26 mouse cellular contexts compared by ENCODE assay signal in genomic region chr16:18506524-18507199, GRCm38 (mm10). TPM values are rescaled to one million over a fixed set of nuclear protein-coding genes. Genes with fewer than 3 reads are reported as not detected.
DNase-seq lines count a peak whose midpoint lies in the region; ATAC-seq and TF ChIP-seq lines count a peak whose summit lies in the region.
"Had no signal": no experiment of that assay in that cellular context is flagged by ENCODE, and none has a peak within 500 bp of the region (broad histone marks: within the 10 kb centered on the region; RNA-seq: fewer than 3 reads in every experiment).

No protein-coding gene starts in this region.

- TF ChIP-seq EP300 in liver, postnatal 0 days (IDR thresholded peaks at IDR 0.05; ENCODE audit: low read depth) = no peak

- no peaks in the 10 kb centered on the region for H3K27me3 ChIP-seq in intestine, embryonic 16.5 days (replicated peaks; ENCODE audit: control insufficient read depth, insufficient read depth, low read length)
- H3K27me3 ChIP-seq in intestine, embryonic 15.5 days (replicated peaks) = no peaks in the 10 kb centered on the region
- no peaks in the 10 kb centered on the region for H3K27me3 ChIP-seq in liver, postnatal 0 days (ENCODE audit: insufficient read depth, low read length)
- H3K27me3 ChIP-seq in liver, embryonic 11.5 days (replicated peaks; ENCODE audit: control insufficient read depth, insufficient read depth, low read length) = no peaks in the 10 kb centered on the region
- no peaks in the 10 kb centered on the region for H3K27me3 ChIP-seq in intestine, postnatal 0 days (replicated peaks; ENCODE audit: control insufficient read depth, insufficient read depth, low read length)
- H3K27me3 ChIP-seq: embryonic facial prominence, embryonic 13.5 days; forebrain, embryonic 12.5 days; forebrain, embryonic 15.5 days; heart, embryonic 15.5 days; hindbrain, embryonic 13.5 days had no signal

- 91% methylated on average over 3 of the region's 3 CpGs for WGBS in intestine, embryonic 16.5 days
- 90% methylated on average over 3 of the region's 3 CpGs for WGBS in intestine, embryonic 15.5 days
- 80% methylated on average over 3 of the region's 3 CpGs for WGBS in liver, postnatal 0 days (ENCODE audit: insufficient replicate concordance)
- whole genome bisulfite sequencing in liver, embryonic 11.5 days = 87% methylated on average over 3 of the region's 3 CpGs
- WGBS in intestine, postnatal 0 days = 73% methylated on average over 3 of the region's 3 CpGs

- H3K4me1 ChIP-seq in intestine, embryonic 16.5 days (ENCODE audit: control insufficient read depth, insufficient read depth, low read length) = no peaks in the 10 kb centered on the region; the same call in 1 of the 2 replicates
- no peaks in the 10 kb centered on the region for H3K4me1 ChIP-seq in intestine, embryonic 15.5 days (replicated peaks)
- H3K4me1 ChIP-seq in liver, postnatal 0 days (ENCODE audit: insufficient read depth) = no peaks in the 10 kb centered on the region
- no peaks in the 10 kb centered on the region for H3K4me1 ChIP-seq in liver, embryonic 11.5 days (replicated peaks; ENCODE audit: control insufficient read depth, insufficient read depth, low read length)
- H3K4me1 ChIP-seq in intestine, postnatal 0 days (replicated peaks; ENCODE audit: control insufficient read depth, insufficient read depth, low read length) = 0 out of 2 replicates have a peak, but pooled peaks cover 7% of the 10 kb centered on the region
- H3K4me1 ChIP-seq: forebrain, embryonic 15.5 days; hindbrain, embryonic 13.5 days had no signal

- no peak overlapping the region for H3K27ac ChIP-seq in intestine, embryonic 16.5 days (ENCODE audit: low read length)
- H3K27ac ChIP-seq in intestine, embryonic 15.5 days = no peak overlapping the region
- no peak overlapping the region for H3K27ac ChIP-seq in liver, postnatal 0 days (ENCODE audit: low read depth)
- H3K27ac ChIP-seq in liver, embryonic 11.5 days (ENCODE audit: low read depth, low read length) = no peak overlapping the region
- H3K27ac ChIP-seq in intestine, postnatal 0 days (ENCODE audit: low read depth, low read length) = peak overlapping the region; percentile 60
- H3K27ac ChIP-seq: embryonic facial prominence, embryonic 13.5 days; forebrain, embryonic 12.5 days; forebrain, embryonic 15.5 days; heart, embryonic 15.5 days; hindbrain, embryonic 10.5 days; hindbrain, embryonic 13.5 days had no signal

- 0 out of 2 replicates have a peak, but pooled peaks cover 2% of the 10 kb centered on the region for H3K36me3 ChIP-seq in intestine, embryonic 16.5 days (ENCODE audit: control insufficient read depth, insufficient read depth, low read length)
- H3K36me3 ChIP-seq in intestine, embryonic 15.5 days = peaks cover under 1% of the 10 kb centered on the region
- H3K36me3 ChIP-seq in liver, postnatal 0 days (replicated peaks; ENCODE audit: insufficient read depth, low read length) = no peaks in the 10 kb centered on the region; the same call in 1 of the 2 replicates
- peaks cover 6% of the 10 kb centered on the region; the same call in 1 of the 2 replicates for H3K36me3 ChIP-seq in liver, embryonic 11.5 days (ENCODE audit: control insufficient read depth, insufficient read depth, low read length)
- H3K36me3 ChIP-seq in intestine, postnatal 0 days (ENCODE audit: control insufficient read depth, insufficient read depth) = 0 out of 2 replicates have a peak, but pooled peaks cover 10% of the 10 kb centered on the region

- no peak for TF ChIP-seq CTCF in liver, postnatal 0 days (IDR thresholded peaks at IDR 0.05; ENCODE audit: low read depth)
- no peak for TF ChIP-seq CTCF in intestine, postnatal 0 days (IDR thresholded peaks at IDR 0.05; ENCODE audit: low read depth)

- no peak for DNase-seq in liver, postnatal 0 days
- no peak for DNase-seq in liver, embryonic 11.5 days (ENCODE audit: low spot score)
- no peak for DNase-seq in cerebellum, adult 18-20 months
- DNase-seq: adrenal gland, adult 2 months; adrenal gland, postnatal 14 days; cerebellum, adult 11 months; cerebellum, adult 8-10 months; cerebellum, postnatal 10 days; cerebellum, postnatal 36 days; embryo, embryonic 11 days; gastrocnemius, postnatal 36 days; heart, postnatal 10 days; heart, postnatal 36 days had no signal

- H3K4me2 ChIP-seq in intestine, embryonic 16.5 days (ENCODE audit: low read depth, low read length) = no peak overlapping the region
- H3K4me2 ChIP-seq in intestine, embryonic 15.5 days (replicated peaks) = no peak overlapping the region
- H3K4me2 ChIP-seq in liver, postnatal 0 days (ENCODE audit: low read depth, low read length) = no peak overlapping the region
- H3K4me2 ChIP-seq in liver, embryonic 11.5 days = no peak overlapping the region
- no peak overlapping the region for H3K4me2 ChIP-seq in intestine, postnatal 0 days (replicated peaks; ENCODE audit: low read depth)
- H3K4me2 ChIP-seq: embryonic facial prominence, embryonic 13.5 days; forebrain, embryonic 12.5 days; forebrain, embryonic 15.5 days; heart, embryonic 11.5 days; heart, embryonic 15.5 days; hindbrain, embryonic 13.5 days had no signal

- no peak overlapping the region for H3K9ac ChIP-seq in intestine, embryonic 16.5 days (ENCODE audit: low read depth, low read length)
- H3K9ac ChIP-seq in intestine, embryonic 15.5 days = no peak overlapping the region
- H3K9ac ChIP-seq in liver, postnatal 0 days (replicated peaks) = no peak overlapping the region
- no peak overlapping the region for H3K9ac ChIP-seq in liver, embryonic 11.5 days (ENCODE audit: low read depth, low read length)
- H3K9ac ChIP-seq in intestine, postnatal 0 days (ENCODE audit: low read depth, low read length) = no peak overlapping the region
- H3K9ac ChIP-seq: embryonic facial prominence, embryonic 13.5 days; forebrain, embryonic 12.5 days; forebrain, embryonic 15.5 days; heart, embryonic 15.5 days; hindbrain, embryonic 13.5 days had no signal

- H3K9me3 ChIP-seq in intestine, embryonic 16.5 days (ENCODE audit: control insufficient read depth, low read length) = no peaks in the 10 kb centered on the region
- H3K9me3 ChIP-seq in intestine, embryonic 15.5 days = no peaks in the 10 kb centered on the region
- no peaks in the 10 kb centered on the region for H3K9me3 ChIP-seq in liver, postnatal 0 days (ENCODE audit: low read length)
- no peaks in the 10 kb centered on the region for H3K9me3 ChIP-seq in liver, embryonic 11.5 days (ENCODE audit: control insufficient read depth, low read length)
- H3K9me3 ChIP-seq in intestine, postnatal 0 days (ENCODE audit: control insufficient read depth) = no peaks in the 10 kb centered on the region
- H3K9me3 ChIP-seq: embryonic facial prominence, embryonic 13.5 days; forebrain, embryonic 12.5 days; forebrain, embryonic 15.5 days; heart, embryonic 15.5 days; hindbrain, embryonic 10.5 days; hindbrain, embryonic 13.5 days had no signal

- H3K4me3 ChIP-seq in intestine, embryonic 16.5 days (ENCODE audit: low read length) = no peak overlapping the region
- no peak overlapping the region for H3K4me3 ChIP-seq in intestine, embryonic 15.5 days (replicated peaks)
- H3K4me3 ChIP-seq in liver, postnatal 0 days (ENCODE audit: low read depth, low read length) = no peak overlapping the region
- H3K4me3 ChIP-seq in liver, embryonic 11.5 days (ENCODE audit: low read depth, low read length) = no peak overlapping the region
- H3K4me3 ChIP-seq in intestine, postnatal 0 days (ENCODE audit: low read depth, low read length) = no peak overlapping the region
- H3K4me3 ChIP-seq: embryonic facial prominence, embryonic 13.5 days; erythroblast, embryonic 14.5 days; forebrain, embryonic 12.5 days; forebrain, embryonic 15.5 days; heart, embryonic 15.5 days; hindbrain, embryonic 10.5 days; hindbrain, embryonic 13.5 days had no signal

- ATAC-seq in intestine, embryonic 16.5 days = peak; percentile 84
- ATAC-seq in intestine, embryonic 15.5 days = no peak
- ATAC-seq in liver, postnatal 0 days = peak; percentile 62; the same call in 1 of the 2 replicates
- ATAC-seq in liver, embryonic 11.5 days (replicated peaks; ENCODE audit: low FRiP score) = no peak
- ATAC-seq in intestine, postnatal 0 days = peak; percentile 90
- ATAC-seq: CD4-positive, CD25-positive, alpha-beta regulatory T cell, adult 4 months; forebrain, embryonic 15.5 days; hindbrain, embryonic 16.5 days had no signal

RNA-seq across cellular contexts. Expression of gene Rtl10, which starts 8.0 kb away (rescaled TPM):
- polyA plus RNA-seq in intestine, embryonic 16.5 days (2015; fragmentation: Nextera tagmentation; extraction: Ambion mirVana) = 2.0 and 2.4 TPM in 2 replicates
- polyA plus RNA-seq in intestine, embryonic 15.5 days (2015; fragmentation: Nextera tagmentation; extraction: Ambion mirVana) = 3.2 and 3.4 TPM in 2 replicates
- polyA plus RNA-seq in liver, postnatal 0 days (2015; fragmentation: Nextera tagmentation; extraction: Ambion mirVana) = 0.57 and 0.59 TPM in 2 replicates
- polyA plus RNA-seq in liver, embryonic 11.5 days (2014; fragmentation: Nextera tagmentation; extraction: Ambion mirVana) = 1.9 and 2.1 TPM in 2 replicates
- polyA plus RNA-seq in intestine, postnatal 0 days (2015; fragmentation: Nextera tagmentation; extraction: Ambion mirVana) = 1.4 and 1.8 TPM in 2 replicates

RNA-seq across cellular contexts. Expression of gene Gnb1l, which starts 8.1 kb away (rescaled TPM):
- polyA plus RNA-seq in intestine, embryonic 16.5 days (2015; fragmentation: Nextera tagmentation; extraction: Ambion mirVana) = 13.3 and 14.4 TPM in 2 replicates
- 13.8 and 14.0 TPM in 2 replicates for polyA plus RNA-seq in intestine, embryonic 15.5 days (2015; fragmentation: Nextera tagmentation; extraction: Ambion mirVana)
- polyA plus RNA-seq in liver, postnatal 0 days (2015; fragmentation: Nextera tagmentation; extraction: Ambion mirVana) = 3.9 and 5.1 TPM in 2 replicates
- 17.8 and 18.4 TPM in 2 replicates for polyA plus RNA-seq in liver, embryonic 11.5 days (2014; fragmentation: Nextera tagmentation; extraction: Ambion mirVana)
- 11.0 and 12.6 TPM in 2 replicates for polyA plus RNA-seq in intestine, postnatal 0 days (2015; fragmentation: Nextera tagmentation; extraction: Ambion mirVana)

Comparison
In these comparisons a context has a peak if more than half of its experiments do, and no peak if none do; other contexts are left out.
1. ATAC-seq: peak in intestine, embryonic 16.5 days (single experiment), liver, postnatal 0 days (single experiment) and intestine, postnatal 0 days (single experiment); none in intestine, embryonic 15.5 days (single experiment) and liver, embryonic 11.5 days (single experiment).